8 mouse cellular contexts compared by ENCODE assay signal in genomic region chr4:102510939-102511391, GRCm38 (mm10).
DNase-seq lines count a peak whose midpoint lies in the region; ATAC-seq and TF ChIP-seq lines count a peak whose summit lies in the region.

No protein-coding gene starts in this region.

- no peaks in the 10 kb centered on the region for H3K27me3 ChIP-seq in CH12.LX (replicated peaks)
- H3K27me3 ChIP-seq in hindbrain, embryonic 12.5 days, result no peaks in the 10 kb centered on the region

- ATAC-seq in hindbrain, embryonic 12.5 days (ENCODE audit: low FRiP score), result no peak
- no peak for ATAC-seq in erythroblast, adult 5-6 weeks (replicated peaks; ENCODE audit: low FRiP score, poor library complexity, severe bottlenecking)

- in situ Hi-C loops in CH12.LX (cut with MboI; ENCODE audit: low pct_ligation_motif_present, low pct_unique_long_range_greater_than_20kb, low sequenced_read_pairs), result no loop called here

- WGBS in hindbrain, embryonic 12.5 days, result 37% methylated on average over 8 of the region's 8 CpGs

- dilution Hi-C loops in CH12.LX (cut with MboI; ENCODE audit: extremely low pct_ligation_motif_present, extremely low pct_unique_long_range_greater_than_20kb, low sequenced_read_pairs), result no loop called here

- peak overlapping the region; percentile 68 for H3K9ac ChIP-seq in CH12.LX (ENCODE audit: insufficient read depth, low read depth)
- H3K9ac ChIP-seq in hindbrain, embryonic 12.5 days, result peak overlapping the region; percentile 40; the same call in 1 of the 2 replicates

- TF ChIP-seq RAD21 in CH12.LX (IDR thresholded peaks at IDR 0.05; ENCODE audit: low read depth, low read length), result no peak; the same call in none of the 2 replicates

- no peak for TF ChIP-seq POLR2A in CH12.LX (IDR thresholded peaks at IDR 0.05; ENCODE audit: low read depth, low read length)
- no peak for TF ChIP-seq POLR2A in brain, embryonic 14.5 days (IDR thresholded peaks at IDR 0.05; ENCODE audit: borderline replicate concordance, extremely low read depth, insufficient read depth, insufficient read length, poor library complexity, severe bottlenecking)

- H3K4me2 ChIP-seq in CH12.LX (ENCODE audit: insufficient read depth, low read depth, poor library complexity, severe bottlenecking), result peak overlapping the region; percentile 48
- peak overlapping the region; percentile 45 for H3K4me2 ChIP-seq in hindbrain, embryonic 12.5 days (replicated peaks)

- H3K27ac ChIP-seq in CH12.LX (ENCODE audit: insufficient read depth, low read depth), result peak overlapping the region; percentile 37; the same call in 1 of the 2 replicates
- 0 out of 2 replicates have a peak overlapping the region, but pooled peaks have one; percentile 40 for H3K27ac ChIP-seq in hindbrain, embryonic 12.5 days

- TF ChIP-seq EP300 in CH12.LX (IDR thresholded peaks at IDR 0.05; ENCODE audit: low read length), result 0 out of 2 replicates have a peak, but pooled peaks have one; percentile 9

- no peaks in the 10 kb centered on the region for H3K79me2 ChIP-seq in CH12.LX (replicated peaks; ENCODE audit: control insufficient read depth, extremely low read depth, insufficient read depth, poor library complexity, severe bottlenecking)

- no peaks in the 10 kb centered on the region for H3K36me3 ChIP-seq in CH12.LX (replicated peaks in 1 of 2; ENCODE audit: control insufficient read depth in 1 of 2, insufficient read depth in 1 of 2, low read length in 1 of 2)
- no peaks in the 10 kb centered on the region for H3K36me3 ChIP-seq in hindbrain, embryonic 12.5 days

- peaks cover 13% of the 10 kb centered on the region for H3K9me3 ChIP-seq in CH12.LX (replicated peaks; ENCODE audit: low read length)
- no peaks in the 10 kb centered on the region for H3K9me3 ChIP-seq in hindbrain, embryonic 12.5 days (replicated peaks)

- DNase-seq in CH12.LX (ENCODE audit: extremely low read depth), result no peak
- DNase-seq in brain, embryonic 14.5 days (ENCODE audit: low read depth), result peak; percentile 86
- peak; percentile 95 for DNase-seq in gastrocnemius, adult 18-20 months (ENCODE audit: low spot score)
- peak; percentile 38 to 74 for DNase-seq in left cerebral cortex, adult 8-10 months (ENCODE audit: low spot score in 2 of 2)
- peak; percentile 95 for DNase-seq in lung, postnatal 36 days
- DNase-seq in retina, postnatal 1 day, result peak; percentile 82

- no peak for TF ChIP-seq CTCF in CH12.LX (conservative IDR thresholded peaks at IDR 0.05 in 1 of 2, IDR thresholded peaks at IDR 0.05 in 1 of 2; ENCODE audit: low read depth in 2 of 2, low read length in 2 of 2)
- no peak for TF ChIP-seq CTCF in brain, embryonic 14.5 days (IDR thresholded peaks at IDR 0.05; ENCODE audit: borderline replicate concordance, extremely low read depth, insufficient read depth, insufficient read length)

- H3K4me1 ChIP-seq in CH12.LX (ENCODE audit: control insufficient read depth in 1 of 2, insufficient read depth in 2 of 2), result peaks cover 20 to 40% of the 10 kb centered on the region in 2 experiments
- peaks cover 15% of the 10 kb centered on the region for H3K4me1 ChIP-seq in hindbrain, embryonic 12.5 days

- peak overlapping the region in 1 of 3 experiments; percentile 3 for H3K4me3 ChIP-seq in CH12.LX (replicated peaks in 1 of 3; ENCODE audit: low read depth in 2 of 3, low read length in 2 of 3, poor library complexity in 1 of 3)
- no peak overlapping the region for H3K4me3 ChIP-seq in hindbrain, embryonic 12.5 days

TF ChIP-seq in CH12.LX, 34 proteins besides CTCF, POLR2A, EP300 and RAD21:
- peak; percentile 96 for TF ChIP-seq ZNF384 (IDR thresholded peaks at IDR 0.05; ENCODE audit: low read depth, low read length)
- TF ChIP-seq IRF4 (IDR thresholded peaks at IDR 0.05; ENCODE audit: low read depth, low read length), result peak; percentile 59
- no peak for TF ChIP-seq TBP (conservative IDR thresholded peaks at IDR 0.05; ENCODE audit: low read depth, low read length)
- TF ChIP-seq BHLHE40 (IDR thresholded peaks at IDR 0.05; ENCODE audit: low read depth, low read length), result peak; percentile 63
- no peak for TF ChIP-seq UBTF (IDR thresholded peaks at IDR 0.05; ENCODE audit: low read depth, low read length)
- TF ChIP-seq GABPA (IDR thresholded peaks at IDR 0.05; ENCODE audit: insufficient replicate concordance, low read depth, low read length), result no peak
- no peak for TF ChIP-seq E2F4 (IDR thresholded peaks at IDR 0.05; ENCODE audit: insufficient replicate concordance, low read depth, low read length)
- TF ChIP-seq ETS1 (conservative IDR thresholded peaks at IDR 0.05; ENCODE audit: low read depth, low read length), result no peak; the same call in 1 of the 2 replicates
- TF ChIP-seq RCOR1 (conservative IDR thresholded peaks at IDR 0.05; ENCODE audit: low read depth, low read length), result no peak
- no peak for TF ChIP-seq ZKSCAN1 (IDR thresholded peaks at IDR 0.05; ENCODE audit: borderline replicate concordance, low read depth, low read length)
- TF ChIP-seq JUND (conservative IDR thresholded peaks at IDR 0.05; ENCODE audit: low read depth, low read length), result 0 out of 2 replicates have a peak, but pooled peaks have one; percentile 5
- TF ChIP-seq MAZ (IDR thresholded peaks at IDR 0.05; ENCODE audit: low read depth, low read length), result peak; percentile 92
- no peak for TF ChIP-seq KAT2A (IDR thresholded peaks at IDR 0.05; ENCODE audit: insufficient replicate concordance, low read length)
- no peak for TF ChIP-seq POLR2AphosphoS2 (IDR thresholded peaks at IDR 0.05; ENCODE audit: low read depth, low read length)
- TF ChIP-seq JUN (IDR thresholded peaks at IDR 0.05; ENCODE audit: insufficient read depth, low read depth, low read length), result 0 out of 2 replicates have a peak, but pooled peaks have one; percentile 7
- TF ChIP-seq MAFK (IDR thresholded peaks at IDR 0.05; ENCODE audit: insufficient replicate concordance, low read length), result no peak
- no peak for TF ChIP-seq NELFE (IDR thresholded peaks at IDR 0.05; ENCODE audit: low read depth, low read length)
- TF ChIP-seq TCF12 (IDR thresholded peaks at IDR 0.05; ENCODE audit: low read depth, low read length), result peak; percentile 75
- no peak for TF ChIP-seq ZMIZ1 (IDR thresholded peaks at IDR 0.05; ENCODE audit: low read depth, low read length)
- TF ChIP-seq SIN3A (IDR thresholded peaks at IDR 0.05; ENCODE audit: low read length), result peak; percentile 85
- no peak for TF ChIP-seq ZC3H11A (IDR thresholded peaks at IDR 0.05; ENCODE audit: low read depth, low read length)
- peak; percentile 71; the same call in 1 of the 2 replicates for TF ChIP-seq CHD2 (IDR thresholded peaks at IDR 0.05; ENCODE audit: low read length)
- no peak for TF ChIP-seq USF1 (IDR thresholded peaks at IDR 0.05; ENCODE audit: low read depth, low read length)
- TF ChIP-seq HCFC1 (IDR thresholded peaks at IDR 0.05; ENCODE audit: low read depth, low read length), result peak; percentile 38; the same call in 1 of the 2 replicates
- TF ChIP-seq MYC (IDR thresholded peaks at IDR 0.05; ENCODE audit: low read depth, low read length), result no peak
- TF ChIP-seq USF2 (conservative IDR thresholded peaks at IDR 0.05; ENCODE audit: low read depth, low read length), result no peak
- TF ChIP-seq CHD1 (IDR thresholded peaks at IDR 0.05; ENCODE audit: low read depth, low read length), result no peak
- TF ChIP-seq MAX (IDR thresholded peaks at IDR 0.05; ENCODE audit: low read length), result no peak; the same call in 1 of the 2 replicates
- TF ChIP-seq PAX5 (IDR thresholded peaks at IDR 0.05; ENCODE audit: low read length), result no peak
- TF ChIP-seq ELF1 (IDR thresholded peaks at IDR 0.05; ENCODE audit: low read depth, low read length), result 0 out of 2 replicates have a peak, but pooled peaks have one; percentile 17
- TF ChIP-seq MEF2A (IDR thresholded peaks at IDR 0.05; ENCODE audit: borderline replicate concordance, low read depth, low read length), result peak; percentile 75
